20 mouse cellular contexts compared by ENCODE assay signal in the genomic region with DNA sequence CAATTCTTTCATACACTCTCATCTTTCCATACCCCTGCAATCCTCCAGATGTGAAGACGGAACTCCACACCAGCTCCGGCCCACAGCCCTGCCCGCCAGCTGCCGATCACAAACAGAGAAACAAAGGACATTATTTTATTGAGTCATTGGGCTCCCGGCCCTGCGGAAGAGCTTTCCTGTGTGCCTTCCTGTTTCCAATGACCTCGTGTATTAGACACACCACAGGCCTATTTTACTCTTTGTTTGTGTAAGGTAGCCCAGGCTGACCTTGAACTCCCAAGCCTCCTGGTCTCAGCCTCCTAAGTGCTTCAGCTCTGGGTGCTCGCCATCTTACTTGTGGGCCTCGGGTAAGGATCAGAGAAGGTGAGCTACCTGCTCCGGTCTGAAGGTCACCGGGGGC. TPM values are rescaled to one million over a fixed set of nuclear protein-coding genes. Genes with fewer than 3 reads are reported as not detected.
DNase-seq lines count a peak whose midpoint lies in the region; ATAC-seq and TF ChIP-seq lines count a peak whose summit lies in the region.
"Had no signal": no experiment of that assay in that cellular context is flagged by ENCODE, and none has a peak within 500 bp of the region (broad histone marks: within the 10 kb centered on the region; RNA-seq: fewer than 3 reads in every experiment).

No protein-coding gene starts in this region.

- no peak for ATAC-seq in lung, embryonic 14.5 days (ENCODE audit: insufficient read depth)
- ATAC-seq: forebrain, postnatal 0 days; intestine, embryonic 15.5 days; midbrain, embryonic 15.5 days had no signal

- no peak overlapping the region for H3K4me3 ChIP-seq in heart, adult 2 months
- H3K4me3 ChIP-seq in lung, embryonic 14.5 days (ENCODE audit: low read depth, low read length): no peak overlapping the region
- H3K4me3 ChIP-seq: heart, embryonic 13.5 days; hindbrain, embryonic 13.5 days; intestine, embryonic 15.5 days; liver, embryonic 13.5 days; midbrain, embryonic 15.5 days had no signal

- peaks cover 20% of the 10 kb centered on the region for H3K4me1 ChIP-seq in heart, adult 2 months (ENCODE audit: control insufficient read depth, insufficient read depth, low read length)
- peaks cover 4% of the 10 kb centered on the region; the same call in 1 of the 2 replicates for H3K4me1 ChIP-seq in lung, embryonic 14.5 days (ENCODE audit: insufficient read depth)
- H3K4me1 ChIP-seq: liver, embryonic 13.5 days; midbrain, embryonic 15.5 days had no signal

- no peaks in the 10 kb centered on the region for H3K79me2 ChIP-seq in heart, adult 2 months (replicated peaks; ENCODE audit: control insufficient read depth, insufficient read depth, low read length)

- H3K9ac ChIP-seq in heart, adult 2 months (ENCODE audit: low read depth, low read length): no peak overlapping the region
- H3K9ac ChIP-seq in lung, embryonic 14.5 days: no peak overlapping the region
- H3K9ac ChIP-seq: forebrain, postnatal 0 days; heart, embryonic 13.5 days; hindbrain, embryonic 13.5 days; intestine, embryonic 15.5 days; liver, embryonic 13.5 days; midbrain, embryonic 15.5 days had no signal

- H3K27ac ChIP-seq in heart, adult 2 months: peak overlapping the region; percentile 59
- no peak overlapping the region for H3K27ac ChIP-seq in lung, embryonic 14.5 days (ENCODE audit: low read depth)
- H3K27ac ChIP-seq: heart, embryonic 13.5 days; hindbrain, embryonic 13.5 days; intestine, embryonic 15.5 days; liver, embryonic 13.5 days; midbrain, embryonic 15.5 days had no signal

- no peak for TF ChIP-seq CTCF in heart, adult 2 months (IDR thresholded peaks at IDR 0.05)
- no peak for TF ChIP-seq CTCF in lung, embryonic 14.5 days (IDR thresholded peaks at IDR 0.05; ENCODE audit: low read depth)

- no peaks in the 10 kb centered on the region for H3K9me3 ChIP-seq in lung, embryonic 14.5 days (ENCODE audit: low read depth, low read length)
- H3K9me3 ChIP-seq: G1E; heart, embryonic 13.5 days; hindbrain, embryonic 13.5 days; intestine, embryonic 15.5 days; liver, embryonic 13.5 days; midbrain, embryonic 15.5 days had no signal

- intact Hi-C loops in heart, adult 2 months (cut with DNase I): no loop called here
- intact Hi-C loops in heart, postnatal 25 days (cut with DNase I): no loop called here

- H3K36me3 ChIP-seq in heart, adult 2 months (ENCODE audit: control insufficient read depth, insufficient read depth, low read length): no peaks in the 10 kb centered on the region
- no peaks in the 10 kb centered on the region for H3K36me3 ChIP-seq in lung, embryonic 14.5 days (ENCODE audit: insufficient read depth)
- H3K36me3 ChIP-seq: G1E; heart, embryonic 13.5 days; hindbrain, embryonic 13.5 days; intestine, embryonic 15.5 days; liver, embryonic 13.5 days; midbrain, embryonic 15.5 days had no signal

- H3K4me2 ChIP-seq in lung, embryonic 14.5 days: no peak overlapping the region
- H3K4me2 ChIP-seq: heart, embryonic 13.5 days; hindbrain, embryonic 13.5 days; intestine, embryonic 15.5 days; liver, embryonic 13.5 days; midbrain, embryonic 15.5 days had no signal

- 57% methylated on average over 11 of the region's 11 CpGs for WGBS in heart, adult 2 months
- 71% methylated on average over 11 of the region's 11 CpGs for whole genome bisulfite sequencing in lung, embryonic 14.5 days

- H3K27me3 ChIP-seq in heart, adult 2 months (ENCODE audit: control insufficient read depth, insufficient read depth, low read length): no peaks in the 10 kb centered on the region
- H3K27me3 ChIP-seq in lung, embryonic 14.5 days (ENCODE audit: insufficient read depth, low read length): no peaks in the 10 kb centered on the region
- H3K27me3 ChIP-seq: heart, embryonic 13.5 days; intestine, embryonic 15.5 days; liver, embryonic 13.5 days; midbrain, embryonic 15.5 days had no signal

- TF ChIP-seq EP300 in heart, adult 2 months (IDR thresholded peaks at IDR 0.05; ENCODE audit: insufficient read depth, low read depth, low read length): 0 out of 2 replicates have a peak, but pooled peaks have one; percentile 50

- DNase-seq in heart, adult 2 months: peak in 1 of 2 experiments; percentile 19
- DNase-seq in heart, postnatal 25 days (ENCODE audit: low spot score): no peak
- DNase-seq in lung, embryonic 14.5 days: peak; percentile 19
- DNase-seq in lung, postnatal 14 days: no peak
- DNase-seq in ZHBTc4 (ENCODE audit: low read depth, low spot score): peak; percentile 54
- peak; percentile 7 for DNase-seq in lung, postnatal 25 days (ENCODE audit: low spot score)
- DNase-seq in adrenal gland, postnatal 25 days: no peak
- DNase-seq: adrenal gland, postnatal 14 days; B cell, adult 2 months; cerebellum, postnatal 10 days; forebrain, postnatal 0 days; gastrocnemius, postnatal 10 days; liver, embryonic 13.5 days; right cerebral cortex, postnatal 14 days; thymus, postnatal 36 days had no signal

- no peak for TF ChIP-seq POLR2A in heart, adult 2 months (IDR thresholded peaks at IDR 0.05; ENCODE audit: insufficient read depth, low read depth, low read length)

RNA-seq across cellular contexts. Expression of a gene that starts 53.1 kb away (rescaled TPM):
- total RNA-seq in heart, adult 2 months (2021): 10 to 100 TPM in 1 of 2 experiments, 1 to 10 TPM in 1; 6.6 to 15.5 TPM
- 32.3 and 42.7 TPM in 2 replicates for polyA plus RNA-seq in heart, adult 2 months (2012; rRNA removed)
- 10 to 100 TPM; 13.9 to 22.2 TPM for total RNA-seq in heart, postnatal 25 days (2021)
- polyA plus RNA-seq in lung, embryonic 14.5 days (2014; fragmentation: Nextera tagmentation; extraction: Ambion mirVana): 0.46 and 0.70 TPM in 2 replicates
- 30.8 and 37.7 TPM in 2 replicates for total RNA-seq in adrenal gland, postnatal 25 days (2021)
- total RNA-seq: G1E had no signal
- polyA plus RNA-seq: G1E had no signal

Comparison
In these comparisons a context has a peak if more than half of its experiments do, and no peak if none do; other contexts are left out.
1. DNase-seq: peak in lung, embryonic 14.5 days (single experiment), ZHBTc4 (single experiment) and lung, postnatal 25 days (single experiment); none in heart, postnatal 25 days (single experiment), lung, postnatal 14 days (single experiment) and adrenal gland, postnatal 25 days (single experiment).